Mouse (Mus musculus) liver, embryonic 11.5 days (tissue): Measurements from ENCODE around the gene Nsf. TPM values are rescaled to one million over a fixed set of nuclear protein-coding genes. Genes with fewer than 3 reads are reported as not detected.

Source experiments
- ATAC-seq: fragments of 200-750 bp; cut with Nextera tagmentation; replicated peaks from 2 replicates; pipeline ENCODE4 v1.8.0; 2017; ENCODE audit warnings: moderate number of reproducible peaks, mild to moderate bottlenecking, moderate TSS enrichment, moderate library complexity; ENCODE audit not compliant: low FRiP score
- DNase-seq: peaks from one replicate; pipeline ENCODE4 v3.0.0-alpha.2; 2017; ENCODE audit warnings: low spot score
- H3K27ac ChIP-seq: fragments of 300-500 bp; sonication (generic); 2 replicates; pipeline ENCODE4 v1.5.1; 2014; ENCODE audit warnings: mild to moderate bottlenecking, low read depth, low read length, control low read depth
- H3K27me3 ChIP-seq: fragments of 300-500 bp; sonication (generic); replicated peaks from 2 replicates; pipeline ENCODE4 v1.6.1; 2014; ENCODE audit warnings: low read length, mixed read lengths; ENCODE audit not compliant: control insufficient read depth, insufficient read depth
- H3K36me3 ChIP-seq: fragments of 300-500 bp; sonication (generic); 2 replicates; pipeline ENCODE4 v1.6.1; 2014; ENCODE audit warnings: mild to moderate bottlenecking, low read length, moderate library complexity, mixed read lengths; ENCODE audit not compliant: control insufficient read depth, insufficient read depth
- H3K4me1 ChIP-seq: fragments of 300-500 bp; sonication (generic); replicated peaks from 2 replicates; pipeline ENCODE4 v1.6.1; 2014; ENCODE audit warnings: low read length, mixed read lengths; ENCODE audit not compliant: control insufficient read depth, insufficient read depth
- H3K4me2 ChIP-seq: fragments of 300-500 bp; sonication (generic); 2 replicates; pipeline ENCODE4 v1.6.1; 2014; ENCODE audit warnings: mild to moderate bottlenecking, control low read depth, moderate library complexity
- H3K4me3 ChIP-seq: fragments of 300-500 bp; sonication (generic); 2 replicates; pipeline ENCODE4 v1.5.1; 2014; ENCODE audit warnings: low read depth, low read length, control low read depth
- H3K9ac ChIP-seq: fragments of 300-500 bp; sonication (generic); 2 replicates; pipeline ENCODE4 v1.6.1; 2014; ENCODE audit warnings: low read depth, low read length, control low read depth
- H3K9me3 ChIP-seq: fragments of 300-500 bp; sonication (generic); 2 replicates; pipeline ENCODE4 v1.6.1; 2016; ENCODE audit warnings: low read length, inconsistent platforms, mixed read lengths; ENCODE audit not compliant: control insufficient read depth
- WGBS: fragments of 180-500 bp; shearing (Covaris S2); extraction: QIAGEN DNeasy Blood & Tissue Kit; methylation state at CpG from one replicate; pipeline ENCODE4 v1.1.7; 2014; 5-methylcytosine and 5-hydroxymethylcytosine counted together
- polyA plus RNA-seq: library from polyadenylated mRNA; unstranded; fragments of >200 nt; fragmentation: Nextera tagmentation; extraction: Ambion mirVana; gene quantifications from 2 replicates; pipeline ENCODE4 v1.2.1, GENCODE M21; 2014

Gene Nsf
- polyA plus RNA-seq, 1 experiment from 2014 or later = 50.3 TPM

DNA sequence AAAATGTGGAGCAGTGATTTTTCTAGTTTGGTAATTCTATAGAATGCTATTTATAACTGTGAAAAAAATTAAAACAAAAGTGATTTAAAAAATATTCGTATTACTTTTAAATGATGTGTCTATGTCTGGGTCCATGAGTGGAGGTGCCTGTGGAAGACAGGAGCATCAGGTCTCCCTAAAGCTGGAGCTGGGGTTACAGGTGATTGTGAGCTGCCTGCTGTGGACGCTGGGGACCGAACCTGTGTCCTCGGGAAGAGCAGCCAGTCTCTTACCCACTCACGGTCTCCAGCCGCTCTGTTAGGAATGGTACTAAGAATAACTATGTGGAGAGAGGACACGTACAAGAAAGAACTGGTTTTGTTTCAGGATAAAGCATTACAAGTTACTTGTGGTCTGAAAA is 97.2 kb downstream of the Nsf start:
- H3K4me1 ChIP-seq = peaks cover 19% of the 10 kb centered on the region
- H3K27ac ChIP-seq = no peak overlapping the region
- H3K36me3 ChIP-seq = no peaks in the 10 kb centered on the region
- WGBS = 92% methylated on average over 7 of the region's 7 CpGs
- no peak overlapping the region for H3K4me2 ChIP-seq
- DNase-seq (no peak), ATAC-seq (no peak)
- H3K9me3 ChIP-seq = no peaks in the 10 kb centered on the region
- no peak overlapping the region for H3K9ac ChIP-seq
- no peaks in the 10 kb centered on the region for H3K27me3 ChIP-seq
- no peak overlapping the region for H3K4me3 ChIP-seq

DNA sequence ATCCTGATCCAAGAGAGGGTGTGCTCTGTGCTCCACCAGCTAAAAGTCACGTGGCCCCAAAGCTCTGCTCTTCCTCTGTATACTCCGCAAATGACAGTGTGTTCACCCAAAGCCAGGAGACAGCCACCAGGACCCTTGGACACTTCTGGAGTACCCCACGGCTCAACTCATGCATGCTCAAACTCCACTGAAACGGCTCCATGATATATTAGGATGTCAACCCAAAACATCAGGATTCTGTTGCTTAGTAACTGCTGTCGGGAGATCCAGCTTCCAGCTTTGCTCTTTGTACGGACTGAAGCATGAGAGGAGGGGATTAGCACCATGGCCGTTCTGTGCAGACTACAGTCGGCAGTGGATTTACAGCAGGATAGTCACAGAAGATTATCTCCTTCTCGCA is 99.6 kb downstream of the Nsf start:
- no peak overlapping the region for H3K27ac ChIP-seq
- no peak for DNase-seq
- no peak overlapping the region for H3K9ac ChIP-seq
- no peaks in the 10 kb centered on the region for H3K27me3 ChIP-seq
- no peak overlapping the region for H3K4me3 ChIP-seq
- H3K9me3 ChIP-seq = no peaks in the 10 kb centered on the region
- WGBS = 74% methylated on average over 9 of the region's 9 CpGs
- H3K4me1 ChIP-seq = peaks cover 19% of the 10 kb centered on the region
- no peaks in the 10 kb centered on the region for H3K36me3 ChIP-seq
- no peak overlapping the region for H3K4me2 ChIP-seq
- ATAC-seq = no peak

DNA sequence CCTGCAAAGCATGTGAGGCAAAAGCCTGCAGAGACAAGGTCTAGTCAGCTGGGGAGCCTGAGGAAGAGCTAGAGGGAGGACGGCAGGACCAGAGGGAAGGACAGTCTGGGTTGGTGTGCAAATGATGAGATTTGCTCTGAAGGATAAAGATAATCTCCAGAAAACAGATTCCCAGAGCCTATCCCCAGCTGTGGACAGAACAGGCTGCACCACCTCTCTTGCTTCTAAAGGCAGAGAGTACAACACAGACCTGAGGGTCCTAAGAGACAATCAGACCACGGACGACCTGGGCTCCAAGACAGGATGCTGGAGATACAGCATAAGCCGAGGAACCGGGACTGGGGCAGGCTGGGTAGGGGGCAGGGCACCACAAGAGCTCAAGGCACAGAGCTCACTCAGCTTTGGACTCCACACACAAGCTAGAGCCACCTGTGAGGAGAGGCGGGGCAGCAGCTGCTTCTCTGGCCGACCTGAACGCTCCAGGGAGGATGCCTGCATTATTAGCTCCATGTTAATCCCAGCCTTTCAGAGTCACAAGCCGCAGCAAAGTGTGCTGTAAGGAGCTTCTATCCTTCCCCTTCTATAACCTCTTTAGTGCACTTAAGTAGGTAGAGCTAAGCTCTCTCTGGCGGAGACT is 100.5 kb downstream of the Nsf start:
- H3K27ac ChIP-seq = no peak overlapping the region; the same call in 1 of the 2 replicates
- no peaks in the 10 kb centered on the region for H3K9me3 ChIP-seq
- WGBS = 50% methylated on average over 10 of the region's 10 CpGs
- 0 out of 2 replicates have a peak, but pooled peaks have one; percentile 12 for ATAC-seq
- H3K4me1 ChIP-seq = peaks cover 19% of the 10 kb centered on the region
- no peaks in the 10 kb centered on the region for H3K27me3 ChIP-seq
- no peaks in the 10 kb centered on the region for H3K36me3 ChIP-seq
- no peak overlapping the region for H3K9ac ChIP-seq
- H3K4me2 ChIP-seq = peak overlapping the region; percentile 15; the same call in 1 of the 2 replicates
- no peak for DNase-seq
- no peak overlapping the region for H3K4me3 ChIP-seq

DNA sequence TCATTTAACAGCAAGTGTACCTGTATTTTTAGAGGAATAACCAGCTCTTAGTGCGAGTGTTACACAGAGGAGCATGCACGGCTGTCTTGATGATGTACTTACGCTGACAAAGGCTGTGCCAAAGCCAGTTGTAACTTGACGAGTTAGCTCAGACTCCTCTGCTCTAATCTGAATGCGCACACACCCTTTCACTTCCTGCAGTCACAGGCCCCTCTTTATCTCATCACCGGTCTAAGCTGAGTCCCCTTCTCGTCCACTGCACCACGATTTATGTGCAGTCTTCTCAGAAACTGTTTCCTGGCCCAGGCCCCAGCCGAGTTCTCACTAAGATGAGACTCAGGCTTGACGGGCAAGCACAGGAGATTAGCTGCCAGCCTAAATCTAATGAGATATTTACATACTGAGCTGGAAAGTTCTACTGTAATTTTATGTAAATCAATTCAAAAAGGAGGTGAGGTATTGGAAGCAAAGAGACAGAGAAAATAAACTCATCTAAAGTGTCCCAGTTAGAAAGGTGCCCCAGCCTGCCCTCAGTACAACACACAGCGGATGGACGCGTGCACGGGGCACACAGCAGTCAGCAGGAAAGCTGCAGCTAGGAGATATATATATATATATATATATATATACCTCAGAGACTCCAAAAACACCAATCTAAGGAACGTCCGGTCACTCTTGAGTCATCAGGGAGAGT is 101.1 kb downstream of the Nsf start:
- DNase-seq (peak; percentile 37), ATAC-seq (peak; percentile 87)
- WGBS = 31% methylated on average over 16 of the region's 16 CpGs
- Histone ChIP-seq H3K4me3 (no peak overlapping the region), H3K27ac (peak overlapping the region; percentile 32; the same call in 1 of the 2 replicates), H3K9ac (no peak overlapping the region), H3K4me1 (peaks cover 19% of the 10 kb centered on the region), H3K4me2 (peak overlapping the region; percentile 15; the same call in 1 of the 2 replicates), H3K9me3 (no peaks in the 10 kb centered on the region), H3K27me3 (no peaks in the 10 kb centered on the region), H3K36me3 (no peaks in the 10 kb centered on the region)

DNA sequence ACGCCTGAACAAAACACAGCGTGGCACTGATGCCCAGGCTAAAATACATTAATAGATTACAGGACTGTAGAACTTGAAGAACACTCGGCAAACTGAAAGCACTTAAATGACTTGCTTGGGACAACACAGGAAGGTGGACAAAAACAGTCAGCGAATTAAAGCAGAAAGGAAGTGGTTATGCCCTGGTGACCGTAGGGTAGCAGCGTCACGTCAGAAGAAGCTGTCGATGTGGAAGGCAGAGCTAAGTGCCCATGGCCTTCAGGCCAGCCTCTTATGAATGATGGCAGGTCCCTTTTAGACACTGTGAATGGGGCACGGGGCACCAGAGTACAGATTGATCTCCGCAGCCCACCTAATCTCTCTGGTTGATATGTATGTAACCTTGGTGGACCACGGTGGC is 105.6 kb downstream of the Nsf start:
- H3K4me2 ChIP-seq = no peak overlapping the region
- no peak overlapping the region for H3K4me3 ChIP-seq
- ATAC-seq (no peak), DNase-seq (no peak)
- H3K9me3 ChIP-seq = no peaks in the 10 kb centered on the region
- no peaks in the 10 kb centered on the region; the same call in 1 of the 2 replicates for H3K36me3 ChIP-seq
- peaks cover 13% of the 10 kb centered on the region for H3K4me1 ChIP-seq
- H3K27me3 ChIP-seq = no peaks in the 10 kb centered on the region
- 86% methylated on average over 11 of the region's 11 CpGs for WGBS
- H3K27ac ChIP-seq = no peak overlapping the region
- no peak overlapping the region for H3K9ac ChIP-seq

DNA sequence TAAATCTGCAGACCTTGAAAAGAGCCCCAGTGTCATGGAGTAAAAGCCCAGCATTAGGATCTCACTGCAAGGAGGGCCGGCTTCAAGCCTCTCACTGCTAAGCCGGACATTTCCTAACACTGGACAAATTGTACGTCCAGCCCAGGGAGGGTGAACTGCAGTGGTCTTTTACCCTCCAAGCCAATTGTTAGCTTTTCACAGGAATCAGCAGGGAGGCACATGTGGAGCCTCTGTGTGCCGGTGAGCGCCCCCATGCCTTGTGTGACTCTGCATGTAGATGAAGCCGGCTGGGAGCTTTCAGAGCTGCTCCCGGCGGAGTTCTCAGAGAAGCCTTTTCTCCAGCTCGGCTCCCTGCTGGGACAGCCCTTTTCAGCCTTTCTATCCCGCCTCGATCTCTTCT is 113.0 kb downstream of the Nsf start:
- Histone ChIP-seq H3K9me3 (no peaks in the 10 kb centered on the region), H3K36me3 (no peaks in the 10 kb centered on the region), H3K27ac (no peak overlapping the region), H3K27me3 (no peaks in the 10 kb centered on the region), H3K9ac (no peak overlapping the region), H3K4me1 (no peaks in the 10 kb centered on the region; the same call in 1 of the 2 replicates), H3K4me2 (no peak overlapping the region), H3K4me3 (no peak overlapping the region)
- DNase-seq = no peak
- WGBS = 53% methylated on average over 11 of the region's 11 CpGs
- no peak for ATAC-seq

DNA sequence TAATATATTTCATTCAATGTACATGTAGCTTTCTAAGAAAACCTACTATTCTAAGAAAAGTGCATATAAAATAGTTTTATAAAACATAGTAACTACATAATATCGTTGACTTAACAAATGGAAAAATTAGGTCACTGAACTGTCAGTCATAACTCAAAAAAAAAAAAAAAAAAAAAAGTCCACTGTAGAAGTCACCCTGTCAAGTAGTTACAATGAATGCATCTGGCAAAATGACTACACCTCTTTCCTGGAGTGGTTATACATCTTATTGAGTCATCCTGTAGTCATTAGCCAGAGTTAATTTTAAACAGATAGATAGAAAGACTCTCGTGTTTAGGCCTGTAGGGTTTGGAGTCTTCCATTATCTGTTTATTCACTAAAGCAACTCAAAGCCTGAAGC is 114.9 kb downstream of the Nsf start:
- H3K9me3 ChIP-seq = no peaks in the 10 kb centered on the region
- DNase-seq (no peak), ATAC-seq (no peak)
- H3K4me1 ChIP-seq = no peaks in the 10 kb centered on the region
- WGBS = 73% methylated on average over 2 of the region's 2 CpGs
- no peaks in the 10 kb centered on the region for H3K27me3 ChIP-seq
- no peak overlapping the region for H3K27ac ChIP-seq
- no peaks in the 10 kb centered on the region for H3K36me3 ChIP-seq
- H3K4me2 ChIP-seq = no peak overlapping the region
- no peak overlapping the region for H3K9ac ChIP-seq
- H3K4me3 ChIP-seq = no peak overlapping the region

DNA sequence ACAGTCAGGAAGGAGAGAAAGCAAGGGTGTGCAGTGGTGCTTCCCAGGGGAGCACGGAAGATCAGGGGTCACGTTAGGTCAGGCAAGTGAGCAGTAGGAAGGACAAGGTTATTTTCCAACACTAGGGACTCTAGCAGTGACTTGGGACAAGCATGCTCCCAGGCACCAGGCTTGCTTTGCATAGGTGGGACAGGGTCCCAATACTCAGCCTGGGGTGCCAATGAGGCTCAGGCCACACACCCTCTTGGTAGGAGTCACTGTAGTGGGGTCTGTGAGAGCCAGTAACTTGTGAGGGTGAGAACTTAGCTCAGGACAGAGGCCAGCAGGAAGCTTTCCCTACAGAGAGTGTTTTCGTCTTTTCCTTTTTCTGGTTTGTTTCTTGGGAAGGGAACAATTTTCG is 121.5 kb downstream of the Nsf start:
- DNase-seq (no peak), ATAC-seq (no peak)
- Histone ChIP-seq H3K4me2 (no peak overlapping the region), H3K27ac (no peak overlapping the region), H3K27me3 (no peaks in the 10 kb centered on the region), H3K4me1 (no peaks in the 10 kb centered on the region), H3K9ac (no peak overlapping the region), H3K36me3 (no peaks in the 10 kb centered on the region), H3K9me3 (no peaks in the 10 kb centered on the region), H3K4me3 (no peak overlapping the region)
- WGBS = 81% methylated on average over 4 of the region's 4 CpGs

DNA sequence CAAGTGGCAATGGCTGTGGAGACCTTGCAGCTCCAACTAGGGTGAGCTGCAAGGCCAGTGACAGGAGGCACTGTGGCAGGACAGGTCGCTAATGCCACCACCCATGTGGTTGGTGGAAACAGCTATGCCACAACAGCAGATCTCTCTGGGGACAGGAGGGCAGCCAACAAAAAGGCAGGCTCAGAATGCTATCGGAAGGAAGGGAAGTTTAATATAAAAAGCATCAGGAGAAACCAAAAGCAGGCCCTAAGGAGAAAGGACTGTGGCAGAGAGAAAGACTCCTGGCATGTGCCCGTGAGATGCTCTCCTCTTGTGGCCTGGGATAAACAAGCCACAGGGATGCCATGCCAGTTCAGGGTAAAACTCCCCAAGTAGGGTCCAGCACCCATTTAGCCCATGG is 122.1 kb downstream of the Nsf start:
- Histone ChIP-seq H3K4me2 (no peak overlapping the region), H3K9me3 (no peaks in the 10 kb centered on the region), H3K4me1 (no peaks in the 10 kb centered on the region), H3K9ac (no peak overlapping the region), H3K36me3 (0 out of 2 replicates have a peak, but pooled peaks cover 2% of the 10 kb centered on the region), H3K27ac (no peak overlapping the region), H3K27me3 (no peaks in the 10 kb centered on the region), H3K4me3 (no peak overlapping the region)
- ATAC-seq (no peak), DNase-seq (no peak)
- 79% methylated on average over 3 of the region's 3 CpGs for WGBS
